In genomic region chr9:120151152-120151551, GRCm38 (mm10) we compare ENCODE assay signal across 28 mouse cellular contexts. TPM values are rescaled to one million over a fixed set of nuclear protein-coding genes. Genes with fewer than 3 reads are reported as not detected.
DNase-seq lines count a peak whose midpoint lies in the region; TF ChIP-seq lines count a peak whose summit lies in the region.
"Had no signal": no experiment of that assay in that cellular context is flagged by ENCODE, and none has a peak within 500 bp of the region (broad histone marks: within the 10 kb centered on the region; RNA-seq: fewer than 3 reads in every experiment).

No protein-coding gene starts in this region.

- no peaks in the 10 kb centered on the region for H3K9me3 ChIP-seq in E14TG2a.4 (ENCODE audit: low read length)
- H3K9me3 ChIP-seq: embryonic facial prominence, embryonic 13.5 days; embryonic facial prominence, embryonic 15.5 days; forebrain, embryonic 10.5 days; forebrain, embryonic 12.5 days had no signal

- intact Hi-C loops in left cerebral cortex, adult 2 months (cut with DNase I): no loop called here
- intact Hi-C loops in left cerebral cortex, postnatal 25 days (cut with DNase I): loop anchor here (10.0 kb wide), 1 partner anchor 414 kb away; no protein-coding TSS in a partner anchor

- TF ChIP-seq CTCF in cerebellum, adult 2 months (IDR thresholded peaks at IDR 0.05; ENCODE audit: borderline replicate concordance, insufficient read depth, low read depth, low read length): no peak
- no peak for TF ChIP-seq CTCF in left cerebral cortex, adult 2 months (IDR thresholded peaks at IDR 0.05)
- TF ChIP-seq CTCF in E14TG2a.4 (conservative IDR thresholded peaks at IDR 0.05; ENCODE audit: low read length): no peak
- no peak for TF ChIP-seq CTCF in cortical plate, adult 2 months (IDR thresholded peaks at IDR 0.05; ENCODE audit: extremely low read depth, insufficient read depth, low read length)

- WGBS in cerebellum, adult 2 months: 78% methylated on average over 5 of the region's 5 CpGs

- TF ChIP-seq POLR2A in cerebellum, adult 2 months (IDR thresholded peaks at IDR 0.05; ENCODE audit: borderline replicate concordance, insufficient read depth, low read length): no peak
- no peak for TF ChIP-seq POLR2A in cortical plate, adult 2 months (IDR thresholded peaks at IDR 0.05; ENCODE audit: extremely low read depth, insufficient read depth, low read length)

- no peak overlapping the region for H3K27ac ChIP-seq in cerebellum, adult 2 months (ENCODE audit: insufficient read depth, low read length)
- peak overlapping the region; percentile 36; the same call in 1 of the 2 replicates for H3K27ac ChIP-seq in left cerebral cortex, adult 2 months
- H3K27ac ChIP-seq in cortical plate, adult 2 months (ENCODE audit: insufficient read depth, low read length): peak overlapping the region; percentile 69; the same call in 1 of the 2 replicates
- H3K27ac ChIP-seq: embryonic facial prominence, embryonic 13.5 days; embryonic facial prominence, embryonic 15.5 days; forebrain, embryonic 10.5 days; forebrain, embryonic 12.5 days had no signal

- peak overlapping the region; percentile 5 for H3K4me3 ChIP-seq in cerebellum, adult 2 months (replicated peaks; ENCODE audit: insufficient read depth, low read depth, low read length)
- peak overlapping the region; percentile 16; the same call in 1 of the 2 replicates for H3K4me3 ChIP-seq in left cerebral cortex, adult 2 months
- H3K4me3 ChIP-seq in E14TG2a.4 (replicated peaks; ENCODE audit: low read length): peak overlapping the region; percentile 45; the same call in 1 of the 2 replicates
- H3K4me3 ChIP-seq in cortical plate, adult 2 months (ENCODE audit: insufficient read depth, low read length): peak overlapping the region; percentile 17; the same call in 1 of the 2 replicates
- H3K4me3 ChIP-seq: embryonic facial prominence, embryonic 13.5 days; embryonic facial prominence, embryonic 15.5 days; erythroblast, embryonic 14.5 days; forebrain, embryonic 10.5 days; forebrain, embryonic 12.5 days had no signal

- no peak for DNase-seq in cerebellum, adult 2 months
- no peak for DNase-seq in cerebellum, adult 18-20 months
- DNase-seq in left cerebral cortex, adult 2 months (ENCODE audit: extremely low spot score in 1 of 2, low spot score in 2 of 2): no peak
- no peak for DNase-seq in left cerebral cortex, postnatal 25 days (ENCODE audit: low spot score in 2 of 2)
- no peak for DNase-seq in kidney, postnatal 14 days
- DNase-seq: adrenal gland, adult 8-10 months; adrenal gland, postnatal 14 days; adrenal gland, postnatal 36 days; B cell, adult 2 months; cerebellum, adult 11-12 months; cerebellum, adult 9-10 months; cerebellum, postnatal 10 days; cerebellum, postnatal 25 days; embryo, embryonic 11 days; forebrain, postnatal 0 days had no signal

- no peaks in the 10 kb centered on the region for H3K4me1 ChIP-seq in cerebellum, adult 2 months (ENCODE audit: control insufficient read depth, insufficient read depth, low read length)
- peaks cover 80% of the 10 kb centered on the region for H3K4me1 ChIP-seq in E14TG2a.4 (replicated peaks; ENCODE audit: low read depth, low read length)
- H3K4me1 ChIP-seq in cortical plate, adult 2 months (ENCODE audit: control insufficient read depth, insufficient read depth, low read length): no peaks in the 10 kb centered on the region
- H3K4me1 ChIP-seq: embryonic facial prominence, embryonic 13.5 days; embryonic facial prominence, embryonic 15.5 days had no signal

- H3K27me3 ChIP-seq in cerebellum, adult 2 months (ENCODE audit: control insufficient read depth, insufficient read depth, low read length): no peaks in the 10 kb centered on the region
- peaks cover 3% of the 10 kb centered on the region; the same call in 1 of the 2 replicates for H3K27me3 ChIP-seq in E14TG2a.4 (ENCODE audit: insufficient read depth, low read length)
- H3K27me3 ChIP-seq: embryonic facial prominence, embryonic 13.5 days; embryonic facial prominence, embryonic 15.5 days; forebrain, embryonic 12.5 days had no signal

- H3K36me3 ChIP-seq in E14TG2a.4 (ENCODE audit: insufficient read depth, low read length): peaks cover 10% of the 10 kb centered on the region
- H3K36me3 ChIP-seq: embryonic facial prominence, embryonic 13.5 days; embryonic facial prominence, embryonic 15.5 days; forebrain, embryonic 10.5 days; forebrain, embryonic 12.5 days had no signal

RNA-seq across cellular contexts. Expression of gene Mobp, which starts 1.6 kb away (rescaled TPM):
- polyA plus RNA-seq in cerebellum, adult 2 months (2012; rRNA removed): 1,427 and 1,761 TPM in 2 replicates
- 100 to 1,000 TPM; 177 to 214 TPM for total RNA-seq in left cerebral cortex, adult 2 months (2021)
- total RNA-seq in left cerebral cortex, postnatal 25 days (2021): 100 to 1,000 TPM; 294 to 388 TPM
- polyA plus RNA-seq in cortical plate, adult 2 months (2012; rRNA removed): 1,050 and 1,403 TPM in 2 replicates
- total RNA-seq: adrenal gland, adult 18-20 months; adrenal gland, postnatal 14 days; CH12.LX; forebrain, postnatal 0 days had no signal
- polyA plus RNA-seq: activated CD4-positive, CD25-positive, alpha-beta regulatory T cell, adult 4 months; embryonic facial prominence, embryonic 13.5 days; erythroblast, embryonic 14.5 days; Patski had no signal

RNA-seq across cellular contexts. Expression of gene Rpsa, which starts 23.7 kb away (rescaled TPM):
- 691 and 736 TPM in 2 replicates for polyA plus RNA-seq in cerebellum, adult 2 months (2012; rRNA removed)
- 100 to 1,000 TPM; 398 to 400 TPM for total RNA-seq in left cerebral cortex, adult 2 months (2021)
- total RNA-seq in left cerebral cortex, postnatal 25 days (2021): 100 to 1,000 TPM; 397 to 401 TPM
- 945 and 968 TPM in 2 replicates for polyA plus RNA-seq in cortical plate, adult 2 months (2012; rRNA removed)

RNA-seq across cellular contexts. Expression of gene Slc25a38, which starts 41.0 kb away (rescaled TPM):
- polyA plus RNA-seq in cerebellum, adult 2 months (2012; rRNA removed): 30.3 and 30.5 TPM in 2 replicates
- 10 to 100 TPM; 24.3 to 24.9 TPM for total RNA-seq in left cerebral cortex, adult 2 months (2021)
- total RNA-seq in left cerebral cortex, postnatal 25 days (2021): 10 to 100 TPM; 26.0 to 27.6 TPM
- polyA plus RNA-seq in cortical plate, adult 2 months (2012; rRNA removed): 22.8 and 23.3 TPM in 2 replicates

RNA-seq across cellular contexts. Expression of gene Ccr8, which starts 59.2 kb away (rescaled TPM):
- not detected in 2 replicates for polyA plus RNA-seq in cerebellum, adult 2 months (2012; rRNA removed)
- total RNA-seq in left cerebral cortex, adult 2 months (2021): not detected
- total RNA-seq in left cerebral cortex, postnatal 25 days (2021): not detected
- polyA plus RNA-seq in cortical plate, adult 2 months (2012; rRNA removed): 0.08 TPM in 1 of 2 replicates, not detected in the other
- total RNA-seq: adrenal gland, adult 18-20 months; adrenal gland, adult 8-10 months; adrenal gland, postnatal 14 days; adrenal gland, postnatal 36 days; CH12.LX; forebrain, postnatal 0 days had no signal
- polyA plus RNA-seq: embryonic facial prominence, embryonic 11.5 days; erythroblast, embryonic 14.5 days; forebrain, embryonic 10.5 days; forebrain, embryonic 12.5 days; forebrain, embryonic 14.5 days; forebrain, postnatal 0 days; Patski had no signal
